Mouse (Mus musculus): ENCODE measurements at regions not wholly inside any gene's neighbourhood (a gene's known extent, or its start where the extent isn't known, plus 50 kb on each side); places are given as distances from the start of the nearest gene placed in this dataset.
A peak's percentile ranks its signal among the peaks of the same experiment; 100 is the strongest.

DNA sequence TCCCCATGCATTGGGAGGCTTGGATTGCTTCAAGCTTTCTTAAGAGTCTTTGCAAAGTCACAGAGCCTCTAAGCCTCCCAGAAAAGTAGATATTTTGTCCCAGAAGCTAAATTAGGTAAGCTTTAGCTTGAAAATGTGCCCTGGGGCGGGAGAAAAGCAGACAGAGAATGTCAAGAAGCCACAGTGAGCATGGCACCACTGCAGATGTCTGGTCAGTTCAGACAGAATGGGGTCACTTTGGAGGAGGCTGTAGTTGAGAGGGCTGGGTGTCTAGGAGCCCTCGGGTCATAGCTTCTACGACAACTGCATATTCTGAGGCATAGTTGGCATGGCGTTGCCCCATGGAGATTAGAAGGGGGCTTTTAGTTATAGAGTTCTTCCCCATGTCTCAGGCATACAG lies 328.6 kb upstream of the Npvf start:
- H3K9ac ChIP-seq = no peak overlapping the region
- no peak for ATAC-seq (ENCODE audit: low FRiP score)
- H3K27ac ChIP-seq = peak overlapping the region; percentile 6; the same call in 1 of the 2 replicates
- H3K27me3 ChIP-seq = no peaks in the 10 kb centered on the region
- H3K36me3 ChIP-seq = no peaks in the 10 kb centered on the region
- H3K4me1 ChIP-seq (replicated peaks) = peaks cover 43% of the 10 kb centered on the region
- H3K9me3 ChIP-seq = no peaks in the 10 kb centered on the region
- no peak overlapping the region for H3K4me2 ChIP-seq
- H3K4me3 ChIP-seq = no peak overlapping the region
- WGBS = 72% methylated on average over 4 of the region's 4 CpGs

DNA sequence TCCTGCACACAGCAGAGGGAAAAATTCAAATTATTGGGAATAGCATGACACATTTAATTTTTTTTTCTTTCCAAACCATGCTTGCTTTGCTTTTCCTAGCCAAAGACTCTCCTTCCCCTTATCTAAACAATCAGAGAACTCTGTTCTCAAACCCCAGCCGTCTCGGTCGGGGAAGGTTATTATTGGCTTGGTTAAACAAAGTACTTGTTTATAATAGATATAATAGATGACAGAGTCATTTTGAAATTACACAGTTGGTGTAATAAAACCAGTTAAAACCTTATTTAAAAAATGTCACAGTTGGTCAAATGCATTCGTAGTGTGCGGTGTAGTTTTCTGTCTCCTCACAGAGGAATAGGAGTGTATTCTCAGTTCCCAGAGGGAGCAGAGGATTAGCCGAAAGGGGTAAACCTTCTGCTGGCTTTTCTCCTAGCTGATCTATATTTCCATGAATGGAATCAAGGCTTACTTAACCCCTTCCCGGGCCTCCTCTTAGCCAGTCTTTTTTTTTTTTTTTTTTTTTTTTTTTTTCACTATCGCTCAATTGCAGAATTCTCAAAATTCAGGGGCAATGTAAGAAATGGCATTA lies 329.4 kb upstream of the Npvf start:
- Histone ChIP-seq H3K27ac (no peak overlapping the region), H3K4me3 (no peak overlapping the region), H3K4me2 (no peak overlapping the region), H3K4me1 (replicated peaks) (peaks cover 43% of the 10 kb centered on the region), H3K27me3 (no peaks in the 10 kb centered on the region), H3K9ac (no peak overlapping the region), H3K9me3 (no peaks in the 10 kb centered on the region), H3K36me3 (no peaks in the 10 kb centered on the region)
- WGBS = 51% methylated on average over 8 of the region's 8 CpGs
- ATAC-seq (ENCODE audit: low FRiP score) = no peak

DNA sequence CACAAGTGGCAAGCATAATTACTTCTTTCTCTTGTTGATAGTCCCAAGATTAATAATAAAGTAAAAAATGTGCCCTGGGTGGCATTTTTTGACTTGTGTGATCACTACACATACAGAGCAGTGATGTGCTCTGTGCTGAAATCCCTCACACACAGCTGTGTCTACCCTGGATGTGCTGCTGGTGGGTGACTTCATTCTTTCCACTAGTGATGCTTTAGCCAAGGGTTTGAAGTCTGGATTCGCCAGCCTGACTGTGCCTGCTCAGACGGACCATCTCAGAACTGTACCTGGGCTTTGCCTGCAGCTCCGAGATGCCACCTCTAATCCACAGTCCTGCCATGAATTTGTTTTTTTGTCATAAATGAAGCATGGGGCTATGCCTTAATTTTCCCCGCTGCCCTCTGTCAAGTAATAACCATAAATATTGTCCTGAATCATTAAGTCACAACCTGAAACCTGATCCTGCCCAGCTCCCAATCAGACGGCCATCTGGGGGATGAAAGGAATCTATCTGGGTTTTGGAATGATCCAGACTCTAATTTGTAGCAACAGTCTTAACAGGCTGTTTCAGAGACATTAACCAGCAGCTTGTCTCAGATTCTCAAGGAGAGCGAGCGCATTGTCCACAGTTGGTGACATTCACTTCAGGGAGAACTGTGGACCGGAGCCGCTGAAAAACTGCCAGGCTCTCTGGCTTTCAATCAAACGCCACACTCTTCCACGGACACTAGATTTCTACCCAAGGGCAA lies 330.1 kb upstream of the Npvf start:
- Histone ChIP-seq H3K4me2 (no peak overlapping the region), H3K9ac (no peak overlapping the region)
- ATAC-seq (ENCODE audit: low FRiP score) = no peak

DNA sequence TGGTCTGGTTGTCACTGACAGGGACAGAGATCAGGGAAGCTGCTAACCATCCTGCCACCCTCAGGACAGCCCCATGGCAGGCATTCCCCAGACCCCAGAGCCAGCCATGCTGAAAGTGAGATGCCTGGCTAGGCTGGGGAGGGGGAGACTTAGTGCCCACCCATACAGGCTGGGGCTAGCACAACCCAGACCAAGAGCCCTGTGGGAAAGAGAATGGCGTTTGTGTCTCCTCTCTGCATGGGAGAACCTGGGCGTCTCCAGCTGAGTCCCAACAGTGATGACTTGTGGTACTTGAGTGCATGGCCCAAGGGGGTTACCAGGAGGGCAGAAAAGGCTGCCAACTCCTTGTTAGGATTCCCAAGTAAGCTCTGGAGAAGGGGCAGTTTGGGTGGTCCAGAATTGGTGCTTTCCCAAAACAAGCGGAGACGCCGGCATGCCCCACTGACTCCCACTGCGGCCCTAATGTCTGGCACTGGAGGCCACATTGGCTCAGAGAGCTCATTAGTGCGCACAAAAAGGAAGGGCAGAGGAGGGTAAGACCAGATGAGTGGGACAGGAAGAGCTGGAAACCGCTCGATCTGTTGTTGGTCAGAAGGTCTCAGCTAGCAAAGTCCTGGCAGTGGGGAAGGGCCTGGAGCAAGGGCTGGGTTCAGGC lies 332.2 kb upstream of the Npvf start:
- Histone ChIP-seq H3K9me3 (no peaks in the 10 kb centered on the region), H3K4me3 (no peak overlapping the region), H3K36me3 (no peaks in the 10 kb centered on the region), H3K27ac (no peak overlapping the region), H3K4me1 (replicated peaks) (peaks cover 44% of the 10 kb centered on the region), H3K27me3 (no peaks in the 10 kb centered on the region), H3K4me2 (no peak overlapping the region), H3K9ac (no peak overlapping the region)
- WGBS = 76% methylated on average over 9 of the region's 9 CpGs
- no peak for ATAC-seq (ENCODE audit: low FRiP score)

More for the DNA sequence above, 330.1 kb upstream of the Npvf start:
- no peaks in the 10 kb centered on the region for H3K9me3 ChIP-seq
- H3K4me1 ChIP-seq (replicated peaks) = peaks cover 43% of the 10 kb centered on the region
- H3K27me3 ChIP-seq = no peaks in the 10 kb centered on the region
- WGBS = 58% methylated on average over 11 of the region's 11 CpGs
- no peak overlapping the region for H3K27ac ChIP-seq
- H3K36me3 ChIP-seq = no peaks in the 10 kb centered on the region
- no peak overlapping the region for H3K4me3 ChIP-seq

DNA sequence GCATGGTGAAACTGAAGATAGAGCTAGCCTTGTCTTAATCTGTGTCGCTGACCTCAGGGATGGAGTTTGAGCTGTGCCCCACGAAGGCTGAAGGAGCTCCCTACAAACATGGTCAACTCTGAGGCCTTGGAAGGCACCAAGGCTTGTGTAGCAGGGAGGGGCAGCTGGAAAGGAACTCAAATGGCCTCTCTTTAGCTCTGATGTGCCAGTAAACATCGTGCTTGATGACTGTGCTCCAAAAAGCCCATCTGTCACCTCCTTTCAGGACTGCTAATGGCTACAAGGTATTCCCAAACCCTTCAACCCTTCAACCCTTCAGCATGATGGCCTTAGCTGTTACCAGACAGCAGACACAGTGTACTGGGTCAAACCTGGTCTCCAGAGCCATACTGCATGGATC lies 334.3 kb upstream of the Npvf start:
- H3K4me1 ChIP-seq (replicated peaks) = peaks cover 34% of the 10 kb centered on the region
- no peaks in the 10 kb centered on the region for H3K36me3 ChIP-seq
- H3K4me2 ChIP-seq = no peak overlapping the region
- ATAC-seq (ENCODE audit: low FRiP score) = no peak
- no peaks in the 10 kb centered on the region for H3K27me3 ChIP-seq
- no peaks in the 10 kb centered on the region for H3K9me3 ChIP-seq
- 78% methylated on average over 3 of the region's 3 CpGs for WGBS
- no peak overlapping the region for H3K9ac ChIP-seq
- no peak overlapping the region for H3K4me3 ChIP-seq
- no peak overlapping the region for H3K27ac ChIP-seq

DNA sequence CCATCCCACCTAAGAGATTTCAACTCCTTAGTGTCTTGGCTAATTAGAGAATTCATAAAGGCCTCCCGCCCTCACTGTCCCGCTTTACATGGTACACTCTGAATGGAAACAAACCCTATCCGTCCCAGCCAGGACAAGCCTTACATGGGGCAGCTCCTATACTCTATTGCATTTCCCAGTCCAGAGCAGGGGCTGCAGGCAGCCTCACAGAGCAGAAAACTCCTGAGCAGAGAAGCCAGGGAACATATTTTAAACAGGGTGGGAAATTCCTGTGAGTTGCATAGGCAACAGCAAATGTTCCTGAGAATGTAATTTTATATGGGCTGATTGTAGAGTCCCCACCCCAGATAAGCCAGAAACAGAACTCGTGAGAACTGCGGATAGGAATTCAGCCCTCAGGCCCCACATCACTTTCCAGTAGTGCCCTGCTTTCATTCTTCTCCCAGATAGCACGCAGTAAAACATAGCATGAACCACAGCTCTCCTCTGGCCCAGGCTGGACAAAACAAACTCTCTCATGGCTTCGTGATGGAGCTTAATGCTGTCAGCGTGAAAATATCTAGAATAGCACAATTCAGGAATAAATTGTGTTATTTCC lies 337.4 kb upstream of the Npvf start:
- Histone ChIP-seq H3K9ac (no peak overlapping the region), H3K4me2 (no peak overlapping the region), H3K9me3 (no peaks in the 10 kb centered on the region), H3K27ac (no peak overlapping the region), H3K4me1 (replicated peaks) (peaks cover 18% of the 10 kb centered on the region), H3K4me3 (no peak overlapping the region), H3K27me3 (no peaks in the 10 kb centered on the region), H3K36me3 (no peaks in the 10 kb centered on the region)
- ATAC-seq (ENCODE audit: low FRiP score) = no peak
- WGBS = 83% methylated on average over 8 of the region's 8 CpGs

DNA sequence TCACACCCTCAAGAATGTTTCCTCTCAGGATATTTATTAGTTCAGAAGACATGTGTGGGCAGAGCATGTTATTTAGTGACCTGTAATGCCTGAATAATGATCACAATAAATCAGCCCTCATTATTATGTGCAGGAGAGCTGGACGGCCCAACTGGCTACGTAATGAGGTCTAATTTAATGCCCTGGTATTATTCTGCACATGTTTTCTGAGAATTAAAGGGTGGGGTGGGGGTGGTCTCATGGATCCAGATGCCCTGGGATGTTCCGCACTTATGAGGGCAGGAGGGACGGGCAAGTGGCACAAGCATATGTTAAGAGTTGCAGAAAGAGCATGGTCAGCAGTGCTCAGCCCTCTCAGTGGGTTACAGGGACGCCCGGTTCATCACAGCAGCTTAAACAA lies 339.7 kb upstream of the Npvf start:
- Histone ChIP-seq H3K36me3 (no peaks in the 10 kb centered on the region), H3K27me3 (no peaks in the 10 kb centered on the region), H3K4me2 (no peak overlapping the region), H3K4me1 (replicated peaks) (peaks cover 17% of the 10 kb centered on the region), H3K4me3 (no peak overlapping the region), H3K9ac (no peak overlapping the region), H3K27ac (no peak overlapping the region), H3K9me3 (no peaks in the 10 kb centered on the region)
- 49% methylated on average over 6 of the region's 6 CpGs for WGBS
- no peak for ATAC-seq (ENCODE audit: low FRiP score)

DNA sequence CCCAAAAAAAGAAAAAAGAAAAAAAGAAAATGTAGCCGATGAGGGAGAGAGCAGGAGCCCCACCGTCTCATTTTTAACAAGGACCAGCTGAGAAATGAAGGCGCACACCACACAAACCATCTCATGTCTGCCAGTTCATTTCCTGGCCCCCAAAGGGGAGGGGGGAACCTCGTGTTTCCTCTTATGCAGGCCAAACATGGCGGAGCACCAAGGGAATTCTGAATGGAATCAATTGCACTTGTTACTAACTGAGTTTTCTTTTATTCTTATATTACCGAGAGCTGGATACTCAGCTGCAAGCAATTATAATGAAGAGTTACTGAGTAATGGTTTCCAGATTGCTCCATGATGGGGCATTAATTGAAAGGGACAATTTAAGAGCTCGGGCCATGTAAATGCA lies 348.5 kb upstream of the Npvf start:
- Histone ChIP-seq H3K27me3 (no peaks in the 10 kb centered on the region), H3K36me3 (no peaks in the 10 kb centered on the region), H3K27ac (peak overlapping the region; percentile 23; the same call in 1 of the 2 replicates), H3K4me1 (replicated peaks) (peaks cover 10% of the 10 kb centered on the region; the same call in 1 of the 2 replicates), H3K9me3 (no peaks in the 10 kb centered on the region), H3K4me2 (no peak overlapping the region), H3K9ac (no peak overlapping the region), H3K4me3 (no peak overlapping the region)
- WGBS = 63% methylated on average over 7 of the region's 7 CpGs
- no peak for ATAC-seq (ENCODE audit: low FRiP score)

DNA sequence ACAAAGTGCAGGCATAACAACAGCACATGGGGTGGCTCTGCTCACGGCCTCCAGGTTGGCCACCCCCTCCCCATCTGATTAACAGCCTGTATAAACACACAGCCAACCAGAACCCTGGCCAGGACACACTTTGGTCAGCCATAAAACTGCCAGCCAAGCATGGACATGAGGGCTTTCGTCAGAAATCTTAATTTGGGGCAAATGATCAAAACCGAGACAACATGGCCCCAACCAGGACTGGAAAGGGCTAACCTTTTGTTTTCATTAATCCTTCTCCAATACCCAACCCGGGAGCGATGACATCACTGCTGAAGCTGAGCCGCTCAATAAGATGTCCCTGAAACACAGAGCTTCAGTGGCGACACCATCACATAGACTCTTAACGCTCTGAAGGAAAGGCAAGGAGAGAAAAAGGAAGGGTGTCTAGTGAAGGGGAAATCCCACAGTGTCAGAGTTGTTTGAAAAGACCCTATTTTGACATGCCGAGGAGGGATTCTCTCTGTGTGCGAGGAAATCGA lies 351.9 kb upstream of the Npvf start:
- Histone ChIP-seq H3K9ac (no peak overlapping the region), H3K27me3 (no peaks in the 10 kb centered on the region), H3K27ac (peak overlapping the region; percentile 25), H3K4me1 (replicated peaks) (peaks cover 10% of the 10 kb centered on the region; the same call in 1 of the 2 replicates), H3K4me3 (no peak overlapping the region), H3K4me2 (no peak overlapping the region), H3K9me3 (no peaks in the 10 kb centered on the region), H3K36me3 (no peaks in the 10 kb centered on the region)
- 53% methylated on average over 11 of the region's 11 CpGs for whole genome bisulfite sequencing
- no peak for ATAC-seq (ENCODE audit: low FRiP score)

DNA sequence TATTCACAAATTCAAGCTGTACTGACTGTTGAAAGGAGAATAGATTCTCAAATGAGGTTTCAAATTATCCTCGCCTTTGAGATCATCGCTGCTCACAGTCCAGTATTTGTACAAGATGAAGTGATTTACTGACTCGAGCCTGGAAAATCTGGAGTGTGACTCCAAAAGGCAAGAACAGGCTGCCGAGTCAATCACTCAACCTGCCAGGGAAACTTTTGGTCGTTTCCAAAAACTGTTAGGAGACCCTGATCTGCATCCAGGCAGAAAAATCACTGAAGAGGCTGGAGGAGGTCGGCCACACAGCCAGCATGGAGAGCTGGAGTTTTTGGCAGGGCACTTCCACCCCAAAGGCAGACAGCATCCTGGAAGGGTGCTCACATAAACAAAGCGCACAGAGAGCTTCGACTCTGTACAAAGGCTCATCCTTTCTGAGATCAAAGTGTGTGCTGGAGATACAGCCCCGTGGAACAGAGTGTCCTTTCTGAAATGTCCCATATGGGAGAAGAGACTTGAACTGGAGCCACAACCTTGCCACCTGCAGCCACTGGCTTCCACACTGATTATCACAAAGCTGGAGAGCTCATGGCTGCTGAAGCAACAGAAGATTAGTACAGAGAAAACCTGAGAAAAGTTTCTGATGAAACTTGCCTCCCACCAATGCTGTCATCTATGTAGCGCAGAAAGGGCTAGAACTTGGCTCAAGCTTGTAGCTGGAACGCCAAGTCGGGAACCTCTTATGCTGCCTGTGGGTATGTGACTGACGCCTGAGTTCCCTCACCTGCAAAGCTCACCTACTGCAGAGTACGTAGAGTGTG lies 355.5 kb upstream of the Npvf start:
- H3K4me1 ChIP-seq (replicated peaks) = peaks cover 6% of the 10 kb centered on the region; the same call in 1 of the 2 replicates
- H3K9ac ChIP-seq = no peak overlapping the region
- no peaks in the 10 kb centered on the region for H3K9me3 ChIP-seq
- 0 out of 2 replicates have a peak, but pooled peaks cover 3% of the 10 kb centered on the region for H3K27me3 ChIP-seq
- H3K36me3 ChIP-seq = no peaks in the 10 kb centered on the region
- H3K27ac ChIP-seq = 0 out of 2 replicates have a peak overlapping the region, but pooled peaks have one; percentile 23
- H3K4me2 ChIP-seq = no peak overlapping the region
- ATAC-seq (ENCODE audit: low FRiP score) = no peak
- H3K4me3 ChIP-seq = no peak overlapping the region
- WGBS = 76% methylated on average over 14 of the region's 14 CpGs

DNA sequence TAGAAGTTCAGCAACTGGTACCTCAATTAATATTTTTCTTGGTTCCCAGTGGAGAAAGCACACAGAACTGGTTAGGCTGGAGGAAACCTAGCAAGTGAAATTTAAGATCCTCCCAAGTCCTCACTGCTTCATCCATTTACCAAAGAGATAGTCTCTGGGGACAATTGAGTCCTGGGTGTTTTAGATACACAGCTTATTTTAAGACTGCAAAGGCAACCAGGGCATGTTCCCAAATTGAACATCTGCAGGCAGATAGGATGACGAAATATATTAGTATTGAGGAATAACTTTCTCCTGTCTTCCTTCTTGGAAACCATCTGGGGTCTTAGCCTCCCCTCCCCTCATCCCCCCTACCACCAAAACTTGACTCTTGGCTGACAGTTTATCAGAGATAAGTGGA lies 356.3 kb upstream of the Npvf start:
- H3K4me1 ChIP-seq (replicated peaks) = peaks cover 9% of the 10 kb centered on the region; the same call in 1 of the 2 replicates
- no peak overlapping the region for H3K27ac ChIP-seq
- H3K9ac ChIP-seq = no peak overlapping the region
- no peak overlapping the region for H3K4me3 ChIP-seq
- H3K9me3 ChIP-seq = no peaks in the 10 kb centered on the region
- no peaks in the 10 kb centered on the region for H3K36me3 ChIP-seq
- no peak for ATAC-seq (ENCODE audit: low FRiP score)
- H3K27me3 ChIP-seq = 0 out of 2 replicates have a peak, but pooled peaks cover 3% of the 10 kb centered on the region
- H3K4me2 ChIP-seq = no peak overlapping the region
- WGBS = 80% methylated on average over 1 of the region's 1 CpGs

Measured in hindbrain, embryonic 13.5 days (tissue).